Mouse (Mus musculus): Measurements from ENCODE around the gene Fam19a3. TPM values are rescaled to one million over a fixed set of nuclear protein-coding genes. Genes with fewer than 3 reads are reported as not detected.

Gene Fam19a3
- polyA plus RNA-seq (2012; rRNA removed): 0.10 and 0.13 TPM in 2 replicates

DNA sequence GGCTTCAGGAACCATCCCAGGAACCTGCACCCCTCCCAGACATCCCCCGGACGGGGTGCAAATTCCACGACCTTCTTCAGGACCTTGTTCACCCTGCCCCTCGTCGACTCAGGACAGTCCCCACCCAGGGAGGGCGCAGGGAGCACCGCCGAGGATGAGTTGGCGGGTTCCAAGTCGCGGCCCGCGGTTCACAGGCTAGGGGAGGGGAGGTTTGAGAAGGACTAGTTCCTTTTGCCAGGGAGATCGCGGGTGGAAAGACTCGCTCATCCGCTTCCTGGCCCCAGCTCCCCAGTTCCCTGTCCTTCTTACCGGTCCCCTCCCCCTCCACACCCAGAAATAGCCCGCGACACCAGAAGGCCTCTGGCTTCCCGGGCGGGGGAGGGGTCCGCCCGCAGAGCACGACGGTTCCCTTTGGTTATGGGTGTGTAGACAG, at the start of gene Fam19a3:
Gene Fam19a3, minus strand, starts transcription at position 370 of the 433 bp plus-strand sequence.

DNA sequence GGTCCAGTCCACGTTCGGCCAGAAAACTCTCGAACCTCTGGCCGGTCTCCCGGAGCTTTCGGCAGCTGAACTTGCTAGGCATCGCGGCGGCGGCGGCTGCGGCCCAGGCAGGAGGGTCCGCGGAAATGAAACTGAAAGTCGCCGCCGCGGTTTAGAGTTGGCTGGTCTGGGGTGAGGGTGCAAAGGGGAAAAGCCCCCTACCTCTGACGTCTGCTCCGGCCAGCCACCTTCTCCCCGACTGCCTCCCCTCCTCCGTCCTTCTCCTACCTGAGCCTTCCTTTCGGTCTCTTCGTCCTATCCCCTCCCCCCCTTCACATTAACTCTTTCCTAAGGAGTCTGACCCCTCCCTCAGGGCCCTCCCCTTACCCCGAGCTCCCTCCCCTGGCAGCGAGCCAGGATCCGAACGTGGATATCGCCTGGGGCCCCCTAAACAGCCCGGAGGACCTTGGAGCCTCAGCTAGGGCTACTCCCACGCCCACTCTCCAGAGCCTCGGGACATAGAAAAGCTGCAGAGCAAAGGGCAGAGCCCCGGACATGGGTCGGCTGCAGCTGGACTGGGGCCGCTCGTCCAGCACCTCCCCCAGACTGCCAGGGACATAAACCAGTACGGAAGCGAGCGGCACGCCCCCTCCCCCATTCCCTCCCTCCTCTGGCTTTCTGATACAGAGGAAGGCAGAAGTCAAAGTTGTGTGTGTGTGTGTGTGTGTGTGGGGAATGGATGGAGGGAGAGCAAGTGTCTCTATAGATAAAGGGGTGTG, 36.5 kb upstream of the Fam19a3 start, which contains the start of gene Mov10:
Gene Mov10, minus strand, starts transcription at position 573 of the 758 bp plus-strand sequence.

DNA sequence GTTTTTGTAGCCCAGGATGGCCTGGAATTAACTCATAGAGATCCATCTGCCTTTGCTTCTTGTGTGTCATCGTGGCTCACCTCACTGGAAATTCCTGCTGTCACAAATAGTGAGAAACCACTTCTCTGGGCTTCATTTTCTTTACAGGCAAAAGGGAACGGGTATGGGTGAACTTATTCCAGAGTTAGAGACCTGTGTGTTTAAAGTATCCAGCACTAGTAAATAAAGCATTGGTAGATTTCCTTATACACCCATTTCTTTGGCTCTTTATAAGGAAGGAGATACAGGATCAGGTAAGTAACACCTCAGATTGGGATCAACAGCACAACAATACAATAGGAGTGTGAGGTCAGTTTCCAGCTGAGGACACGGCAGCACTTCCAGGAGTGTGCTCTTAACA, 6.4 kb upstream of the Fam19a3 start, which contains the start of gene Rhoc:
Gene Rhoc, plus strand, starts transcription at position 301 of the 400 bp plus-strand sequence.

GRCm38 (mm10) chr3:104780561-104781420, 849 bp downstream of the Fam19a3 start, which contains the start of gene Ppm1j:
Ppm1j (plus strand) TSS chr3:104781056.

Other genes with a start within 250 kb of the Fam19a3 start
- gene Slc16a1, start 143.2 kb downstream of the Fam19a3 start, polyA plus RNA-seq (2012; rRNA removed): 15.1 and 15.2 TPM in 2 replicates
- gene Ppm1j, start 784 bp downstream of the Fam19a3 start, polyA plus RNA-seq (2012; rRNA removed): 6.0 and 8.5 TPM in 2 replicates
- gene Rhoc, start 6.5 kb upstream of the Fam19a3 start, polyA plus RNA-seq (2012; rRNA removed): 54.4 and 72.2 TPM in 2 replicates
- 2.8 and 4.2 TPM in 2 replicates for gene Mov10, start 36.7 kb upstream of the Fam19a3 start, polyA plus RNA-seq (2012; rRNA removed)
- 1.9 and 2.3 TPM in 2 replicates for gene St7l, start 82.2 kb upstream of the Fam19a3 start, polyA plus RNA-seq (2012; rRNA removed)
- 5.6 and 7.2 TPM in 2 replicates for gene Capza1, start 82.7 kb upstream of the Fam19a3 start, polyA plus RNA-seq (2012; rRNA removed)
- 1.6 and 1.7 TPM in 2 replicates for gene Wnt2b, start 180.1 kb upstream of the Fam19a3 start, polyA plus RNA-seq (2012; rRNA removed)